Mouse (Mus musculus) liver, embryonic 15.5 days (tissue): Measurements from ENCODE around the gene Pex16. TPM values are rescaled to one million over a fixed set of nuclear protein-coding genes. Genes with fewer than 3 reads are reported as not detected.

Source experiments
- ATAC-seq: fragments of 200-750 bp; cut with Nextera tagmentation; 2 replicates; pipeline ENCODE4 v1.8.0; 2017; ENCODE audit warnings: moderate number of reproducible peaks, mild to moderate bottlenecking, moderate library complexity; ENCODE audit not compliant: insufficient read depth
- H3K27ac ChIP-seq: fragments of 300-500 bp; sonication (generic); replicated peaks from 2 replicates; pipeline ENCODE4 v1.5.1; 2015; ENCODE audit warnings: mild to moderate bottlenecking, inconsistent platforms
- H3K27me3 ChIP-seq: fragments of 300-500 bp; sonication (generic); 2 replicates; pipeline ENCODE4 v1.6.1; 2015; ENCODE audit warnings: mild to moderate bottlenecking, inconsistent platforms
- H3K36me3 ChIP-seq: fragments of 300-500 bp; sonication (generic); replicated peaks from 2 replicates; pipeline ENCODE4 v1.6.1; 2015; ENCODE audit warnings: moderate library complexity, mild to moderate bottlenecking, inconsistent platforms
- H3K4me1 ChIP-seq: fragments of 300-500 bp; sonication (generic); replicated peaks from 2 replicates; pipeline ENCODE4 v1.6.1; 2015; ENCODE audit warnings: inconsistent platforms
- H3K4me2 ChIP-seq: fragments of 300-500 bp; sonication (generic); 2 replicates; pipeline ENCODE4 v1.6.1; 2015; ENCODE audit warnings: moderate library complexity, mild to moderate bottlenecking, inconsistent platforms
- H3K4me3 ChIP-seq: fragments of 300-500 bp; sonication (generic); replicated peaks from 2 replicates; pipeline ENCODE4 v1.5.1; 2015; ENCODE audit warnings: mild to moderate bottlenecking, inconsistent platforms
- H3K9ac ChIP-seq: fragments of 300-500 bp; sonication (generic); 2 replicates; pipeline ENCODE4 v1.6.1; 2015; ENCODE audit warnings: moderate library complexity, mild to moderate bottlenecking, inconsistent platforms
- H3K9me3 ChIP-seq: fragments of 300-500 bp; sonication (generic); replicated peaks from 2 replicates; pipeline ENCODE4 v1.6.1; 2016; ENCODE audit warnings: inconsistent platforms
- WGBS: fragments of 180-500 bp; shearing (Covaris S2); methylation state at CpG from one replicate; pipeline ENCODE4 v1.1.7; 2015; ENCODE audit warnings: mixed read lengths; ENCODE audit not compliant: insufficient replicate concordance; 5-methylcytosine and 5-hydroxymethylcytosine counted together
- microRNA-seq: library from miRNA; unstranded; fragments of <30 nt; microRNA quantifications from one replicate; pipeline ENCODE4, GENCODE M21; 2016
- polyA plus RNA-seq: library from polyadenylated mRNA; unstranded; fragments of >200 nt; fragmentation: Nextera tagmentation; extraction: Ambion mirVana; gene quantifications from 2 replicates; pipeline ENCODE4 v1.2.1, GENCODE M21; 2015

The Pex16 gene
- polyA plus RNA-seq, 1 experiment from 2014 or later = 22.4 TPM

- WGBS = 72% methylated on average over 9 of the region's 9 CpGs
- no peak overlapping the region for H3K27ac ChIP-seq
Observed at GRCm38 (mm10) chr2:92424462-92425308, 50.2 kb downstream of the Pex16 start.

GRCm38 (mm10) chr2:92425366-92425765 is 50.9 kb downstream of the Pex16 start:
- 82% methylated on average over 4 of the region's 4 CpGs for WGBS
- peaks cover 53% of the 10 kb centered on the region for H3K36me3 ChIP-seq

More at GRCm38 (mm10) chr2:92424462-92425308, 50.2 kb downstream of the Pex16 start:
- Histone ChIP-seq H3K9me3 (no peaks in the 10 kb centered on the region), H3K36me3 (peaks cover 60% of the 10 kb centered on the region), H3K27me3 (no peaks in the 10 kb centered on the region), H3K9ac (no peak overlapping the region), H3K4me2 (no peak overlapping the region), H3K4me3 (no peak overlapping the region), H3K4me1 (peaks cover 37% of the 10 kb centered on the region)
- no peak for ATAC-seq

GRCm38 (mm10) chr2:92426426-92426825 is 52.0 kb downstream of the Pex16 start:
- H3K4me1 ChIP-seq = peaks cover 53% of the 10 kb centered on the region
- H3K27me3 ChIP-seq = no peaks in the 10 kb centered on the region
- no peak for ATAC-seq
- no peak overlapping the region for H3K27ac ChIP-seq
- no peak overlapping the region for H3K4me3 ChIP-seq
- WGBS = 77% methylated on average over 3 of the region's 3 CpGs
- H3K9ac ChIP-seq = no peak overlapping the region
- no peaks in the 10 kb centered on the region for H3K9me3 ChIP-seq
- H3K36me3 ChIP-seq = peaks cover 42% of the 10 kb centered on the region
- no peak overlapping the region for H3K4me2 ChIP-seq

More at GRCm38 (mm10) chr2:92425366-92425765, 50.9 kb downstream of the Pex16 start:
- no peaks in the 10 kb centered on the region for H3K9me3 ChIP-seq
- H3K27ac ChIP-seq = no peak overlapping the region
- no peak overlapping the region for H3K4me2 ChIP-seq
- ATAC-seq = no peak
- no peak overlapping the region for H3K4me3 ChIP-seq
- no peak overlapping the region for H3K9ac ChIP-seq
- H3K4me1 ChIP-seq = peaks cover 43% of the 10 kb centered on the region
- H3K27me3 ChIP-seq = no peaks in the 10 kb centered on the region

GRCm38 (mm10) chr2:92427882-92428281 is 53.4 kb downstream of the Pex16 start:
- peaks cover 28% of the 10 kb centered on the region for H3K36me3 ChIP-seq
- H3K4me1 ChIP-seq = peaks cover 64% of the 10 kb centered on the region
- no peak overlapping the region for H3K4me3 ChIP-seq
- 61% methylated on average over 6 of the region's 6 CpGs for WGBS
- no peaks in the 10 kb centered on the region for H3K9me3 ChIP-seq
- H3K27me3 ChIP-seq = no peaks in the 10 kb centered on the region
- no peak overlapping the region for H3K4me2 ChIP-seq
- peak; percentile 14; the same call in 1 of the 2 replicates for ATAC-seq
- no peak overlapping the region for H3K9ac ChIP-seq
- peak overlapping the region; percentile 9; the same call in 1 of the 2 replicates for H3K27ac ChIP-seq

- Histone ChIP-seq H3K36me3 (peaks cover 9% of the 10 kb centered on the region; the same call in 1 of the 2 replicates), H3K4me3 (no peak overlapping the region), H3K27me3 (no peaks in the 10 kb centered on the region), H3K4me2 (no peak overlapping the region), H3K9me3 (no peaks in the 10 kb centered on the region), H3K27ac (no peak overlapping the region), H3K4me1 (peaks cover 77% of the 10 kb centered on the region), H3K9ac (no peak overlapping the region)
- 48% methylated on average over 2 of the region's 2 CpGs for WGBS
- ATAC-seq = no peak
Observed at GRCm38 (mm10) chr2:92430089-92430488, 55.6 kb downstream of the Pex16 start.

Small RNA genes within 50 kb of the gene (microRNA-seq; reads per million reads assigned to microRNA genes)
- not detected for gene Mir7000

Other genes with a start within 250 kb of the Pex16 start
- gene Large2, start 193 bp downstream of the Pex16 start, polyA plus RNA-seq = 2.4 and 3.5 TPM in 2 replicates
- 1.4 and 1.5 TPM in 2 replicates for gene 1700029I15Rik, start 7.9 kb downstream of the Pex16 start, polyA plus RNA-seq
- 1.8 and 1.9 TPM in 2 replicates for gene Mapk8ip1, start 26.6 kb downstream of the Pex16 start, polyA plus RNA-seq
- 11.2 and 14.6 TPM in 2 replicates for gene Cry2, start 59.4 kb downstream of the Pex16 start, polyA plus RNA-seq
- 11.0 and 11.6 TPM in 2 replicates for gene Slc35c1, start 85.9 kb downstream of the Pex16 start, polyA plus RNA-seq
- 0.10 and 0.24 TPM in 2 replicates for gene Chst1, start 225.0 kb downstream of the Pex16 start, polyA plus RNA-seq